Mouse (Mus musculus) neural tube, embryonic 15.5 days (tissue): ENCODE measurements around the gene Vmn1r71. TPM values are rescaled to one million over a fixed set of nuclear protein-coding genes. Genes with fewer than 3 reads are reported as not detected.
"Not testable (repeated sequence)": the region's sequence is repeated elsewhere in the genome, so short reads cannot be mapped to it uniquely, and the experiment has no call there.

Experiments
- ATAC-seq: fragments of 200-750 bp; cut with Nextera tagmentation; 2 replicates; pipeline ENCODE4 v1.8.0; 2017; ENCODE audit warnings: mild to moderate bottlenecking, moderate TSS enrichment, moderate library complexity; ENCODE audit not compliant: low FRiP score
- H3K27ac ChIP-seq: fragments of 300-500 bp; sonication (generic); replicated peaks from 2 replicates; pipeline ENCODE4 v1.5.1; 2015; ENCODE audit warnings: mild to moderate bottlenecking, inconsistent platforms
- H3K27me3 ChIP-seq: fragments of 300-500 bp; sonication (generic); replicated peaks from 2 replicates; pipeline ENCODE4 v1.6.1; 2015; ENCODE audit warnings: inconsistent platforms
- H3K36me3 ChIP-seq: fragments of 300-500 bp; sonication (generic); 2 replicates; pipeline ENCODE4 v1.6.1; 2015; ENCODE audit warnings: inconsistent platforms
- H3K4me1 ChIP-seq: fragments of 300-500 bp; sonication (generic); 2 replicates; pipeline ENCODE4 v1.6.1; 2015; ENCODE audit warnings: inconsistent platforms
- H3K4me2 ChIP-seq: fragments of 300-500 bp; sonication (generic); 2 replicates; pipeline ENCODE4 v1.6.1; 2015; ENCODE audit warnings: inconsistent platforms, mild to moderate bottlenecking, moderate library complexity
- H3K4me3 ChIP-seq: fragments of 300-500 bp; sonication (generic); replicated peaks from 2 replicates; pipeline ENCODE4 v1.5.1; 2015; ENCODE audit warnings: mild to moderate bottlenecking, inconsistent platforms
- H3K9ac ChIP-seq: fragments of 300-500 bp; sonication (generic); replicated peaks from 2 replicates; pipeline ENCODE4 v1.6.1; 2015; ENCODE audit warnings: mild to moderate bottlenecking, inconsistent platforms
- H3K9me3 ChIP-seq: fragments of 300-500 bp; sonication (generic); replicated peaks from 2 replicates; pipeline ENCODE4 v1.6.1; 2016; ENCODE audit warnings: inconsistent platforms
- polyA plus RNA-seq: library from polyadenylated mRNA; unstranded; fragments of >200 nt; fragmentation: Nextera tagmentation; extraction: Ambion mirVana; gene quantifications from 2 replicates; pipeline ENCODE4 v1.2.1, GENCODE M21; 2015

The Vmn1r71 gene
- not detected in 2 replicates for polyA plus RNA-seq

DNA sequence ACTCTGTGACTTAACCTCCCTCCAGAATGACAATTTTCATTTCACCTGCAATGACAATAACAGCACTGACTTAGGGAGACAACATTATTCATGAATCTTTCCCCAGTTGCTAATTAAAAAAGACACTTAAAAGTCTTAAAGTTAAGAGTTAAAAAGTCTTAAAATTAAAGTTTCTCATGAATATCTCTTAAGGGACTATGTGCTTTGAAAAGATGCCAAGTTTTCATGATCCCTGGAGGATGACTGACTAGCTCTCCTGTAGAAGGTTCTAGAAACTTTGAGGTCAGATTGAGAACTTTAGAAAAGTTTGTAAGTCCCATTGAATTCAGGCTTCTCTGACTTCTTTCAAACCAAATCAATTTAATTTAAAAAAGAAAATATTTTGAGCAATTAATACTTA, at the start of gene Vmn1r71:
TSS of gene Vmn1r71 (minus strand) at position 101 of the 400 bp plus-strand sequence.
- no peak within 1 kb of the TSS for H3K9ac ChIP-seq
- H3K9me3 ChIP-seq, result peaks cover 28% of the 10 kb centered on the region
- no peak within 1 kb of the TSS for H3K4me2 ChIP-seq
- no peak within 1 kb of the TSS for H3K27ac ChIP-seq
- H3K4me3 ChIP-seq, result no peak within 1 kb of the TSS
- ATAC-seq, result no peak
- no peaks in the 10 kb centered on the region for H3K4me1 ChIP-seq
- no peaks in the 10 kb centered on the region for H3K36me3 ChIP-seq
- no peaks in the 10 kb centered on the region for H3K27me3 ChIP-seq

DNA sequence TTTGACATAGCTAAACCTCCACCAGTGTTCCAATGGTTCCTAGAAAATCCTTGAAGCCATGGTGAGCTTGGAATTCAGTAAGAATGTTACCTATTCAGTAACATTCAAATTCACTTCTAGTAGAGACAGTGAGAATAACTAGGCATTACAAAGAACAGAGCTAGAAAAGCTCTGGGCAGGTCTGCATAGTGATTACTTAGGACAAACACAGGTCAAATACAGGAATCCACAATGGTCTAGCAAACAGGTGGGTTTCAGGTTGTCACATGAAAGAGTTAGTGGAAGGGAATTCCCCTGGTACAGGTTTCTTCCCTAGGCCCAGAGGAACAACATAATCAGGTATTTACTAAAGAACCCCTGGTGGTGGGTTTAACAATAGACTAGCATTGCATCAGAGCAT, 3.4 kb upstream of the Vmn1r71 start:
- not testable (repeated sequence) for H3K4me2 ChIP-seq, H3K4me3 ChIP-seq, H3K27ac ChIP-seq, H3K9ac ChIP-seq, ATAC-seq, H3K36me3 ChIP-seq, H3K4me1 ChIP-seq, H3K27me3 ChIP-seq
- H3K9me3 ChIP-seq, result peaks cover 25% of the 10 kb centered on the region

Other genes with a start within 250 kb of the Vmn1r71 start
- not detected in 2 replicates for gene Vmn1r68, start 195.9 kb downstream of the Vmn1r71 start, polyA plus RNA-seq
- gene Vmn1r69, start 140.7 kb downstream of the Vmn1r71 start, polyA plus RNA-seq, result not detected in 2 replicates
- gene Vmn1r70, start 122.8 kb downstream of the Vmn1r71 start, polyA plus RNA-seq, result not detected in 2 replicates
- gene Nlrp4b, start 66.6 kb downstream of the Vmn1r71 start, polyA plus RNA-seq, result not detected in 2 replicates
- not detected in 2 replicates for gene Zscan4b, start 150.7 kb upstream of the Vmn1r71 start, polyA plus RNA-seq